Mouse (Mus musculus) bone marrow, adult 2 months (tissue): ENCODE results near the gene Cdc42se1. TPM values are rescaled to one million over a fixed set of nuclear protein-coding genes. Genes with fewer than 3 reads are reported as not detected.

Experiments
- H3K27ac ChIP-seq: fragments of 200-500 bp; 2 replicates; pipeline ENCODE4 v1.5.1; 2012; ENCODE audit warnings: low read depth, mild to moderate bottlenecking, control low read depth, inconsistent platforms, low read length; ENCODE audit not compliant: control insufficient read depth, poor library complexity, insufficient read depth
- H3K4me1 ChIP-seq: fragments of 200-500 bp; 2 replicates; pipeline ENCODE4 v1.6.1; 2011; ENCODE audit warnings: low read length; ENCODE audit not compliant: control insufficient read depth, insufficient read depth
- H3K4me3 ChIP-seq: fragments of 200-500 bp; replicated peaks from 2 replicates; pipeline ENCODE3; 2011; ENCODE audit warnings: mild to moderate bottlenecking, low read depth, low read length, control low read depth; ENCODE audit not compliant: control insufficient read depth
- CTCF ChIP-seq: fragments of 200-500 bp; IDR thresholded peaks from 2 replicates; pipeline ENCODE4 v1.5.1; 2011; ENCODE audit warnings: low read length, control low read depth; ENCODE audit not compliant: control insufficient read depth, insufficient read depth
- POLR2A ChIP-seq: fragments of 200-500 bp; IDR thresholded peaks from 2 replicates; pipeline ENCODE4 v1.6.1; 2011; ENCODE audit warnings: low read depth, mild to moderate bottlenecking, control low read depth, low read length, borderline replicate concordance; ENCODE audit not compliant: control insufficient read depth
- WGBS: fragments of 180-500 bp; shearing (Covaris S2); methylation state at CpG from one replicate; pipeline ENCODE4 v1.1.7; 2018; 5-methylcytosine and 5-hydroxymethylcytosine counted together
- polyA plus RNA-seq: library from polyadenylated mRNA; stranded (reverse); fragments of >200 nt; gene quantifications from 2 replicates; pipeline ENCODE4 v1.2.4, GENCODE M21; 2011; ENCODE audit warnings: low replicate concordance; ENCODE audit not compliant: missing spikeins, insufficient read depth, insufficient read length

Cdc42se1 gene
- polyA plus RNA-seq, 1 experiment: 54.7 TPM

DNA sequence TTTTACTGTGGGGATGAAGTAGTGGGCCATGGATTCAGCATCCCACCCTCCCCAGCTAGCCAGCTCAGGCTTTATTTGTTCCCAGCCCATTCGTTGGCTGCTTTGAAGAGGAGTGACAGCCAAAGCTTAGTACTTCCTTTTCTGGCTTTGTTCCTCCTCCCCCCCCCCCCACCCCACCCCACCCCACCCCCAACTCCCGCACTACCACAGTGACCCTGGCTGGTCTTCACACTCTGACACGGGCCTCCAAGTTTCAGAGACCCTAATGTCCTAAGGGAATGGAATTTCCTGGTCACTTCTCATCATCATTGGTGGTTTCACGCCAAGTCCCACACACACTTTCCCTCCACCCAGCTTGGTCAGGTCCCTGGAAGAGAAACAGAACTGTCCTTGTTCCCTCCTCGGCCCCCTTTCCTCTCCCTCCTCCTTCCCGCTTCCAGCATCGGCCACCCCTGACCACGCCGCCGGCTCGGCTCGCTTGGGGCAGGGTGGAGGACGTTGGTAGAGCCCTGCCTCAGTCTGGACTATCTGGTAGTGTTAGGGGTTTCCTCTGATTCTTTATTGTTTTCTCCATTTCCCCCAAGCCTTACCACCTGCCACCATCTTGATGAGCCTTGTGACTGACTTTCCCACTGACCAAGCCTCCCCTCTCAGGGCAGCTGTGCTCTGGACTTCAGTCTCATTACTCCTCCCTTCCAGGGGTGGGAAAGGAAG is 1.4 kb downstream of the Cdc42se1 start:
- H3K4me3 ChIP-seq: peak overlapping the region; percentile 91
- WGBS: 1% methylated on average over 13 of the region's 13 CpGs
- peaks cover 4% of the 10 kb centered on the region; the same call in 1 of the 2 replicates for H3K4me1 ChIP-seq
- TF ChIP-seq POLR2A (peak; percentile 46; the same call in 1 of the 2 replicates), CTCF (no peak)
- peak overlapping the region; percentile 99 for H3K27ac ChIP-seq

DNA sequence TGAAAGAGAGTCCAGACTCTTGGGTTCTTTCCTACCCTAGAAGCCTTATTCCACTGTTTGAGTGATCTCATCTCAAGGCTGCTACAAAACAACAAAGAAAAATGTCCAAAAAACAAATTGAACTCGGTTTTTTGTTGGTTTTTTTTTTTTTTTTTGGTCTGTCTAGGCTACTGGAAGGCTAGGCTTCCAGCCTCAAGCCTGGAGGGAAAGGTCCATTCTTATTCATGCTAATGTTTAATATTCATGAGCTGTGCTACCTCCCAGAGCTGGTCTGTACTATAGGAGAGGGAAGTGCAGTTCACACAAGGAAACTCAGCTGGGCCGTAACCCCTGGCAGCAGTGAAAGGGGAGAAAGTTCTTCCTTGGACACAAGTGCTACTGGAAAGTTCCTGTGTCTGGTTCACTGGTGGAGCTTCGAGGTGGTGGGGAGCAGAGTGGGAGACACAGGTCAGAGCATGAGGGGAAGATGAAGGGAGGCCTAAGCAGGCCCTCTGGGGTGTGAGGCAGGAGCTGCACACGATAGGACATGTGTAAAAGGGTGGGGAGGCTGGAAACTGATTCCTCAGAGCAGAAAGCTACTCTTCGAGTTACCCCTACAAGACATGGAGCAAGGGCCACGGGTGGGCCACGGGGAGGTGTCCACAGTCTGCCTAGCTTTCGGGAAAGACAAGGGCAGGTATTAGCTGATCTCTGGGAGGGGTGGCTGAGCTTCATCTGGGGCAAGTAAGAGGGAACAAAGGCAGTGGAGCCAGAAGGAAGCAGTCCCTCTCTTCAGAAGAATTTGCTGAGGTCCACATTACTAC is 2.2 kb downstream of the Cdc42se1 start:
- TF ChIP-seq POLR2A: no peak
- TF ChIP-seq CTCF: peak; percentile 7; the same call in 1 of the 2 replicates
- Histone ChIP-seq H3K27ac (peak overlapping the region; percentile 99), H3K4me3 (peak overlapping the region; percentile 91), H3K4me1 (peaks cover 4% of the 10 kb centered on the region; the same call in 1 of the 2 replicates)
- WGBS: 7% methylated on average over 8 of the region's 8 CpGs

DNA sequence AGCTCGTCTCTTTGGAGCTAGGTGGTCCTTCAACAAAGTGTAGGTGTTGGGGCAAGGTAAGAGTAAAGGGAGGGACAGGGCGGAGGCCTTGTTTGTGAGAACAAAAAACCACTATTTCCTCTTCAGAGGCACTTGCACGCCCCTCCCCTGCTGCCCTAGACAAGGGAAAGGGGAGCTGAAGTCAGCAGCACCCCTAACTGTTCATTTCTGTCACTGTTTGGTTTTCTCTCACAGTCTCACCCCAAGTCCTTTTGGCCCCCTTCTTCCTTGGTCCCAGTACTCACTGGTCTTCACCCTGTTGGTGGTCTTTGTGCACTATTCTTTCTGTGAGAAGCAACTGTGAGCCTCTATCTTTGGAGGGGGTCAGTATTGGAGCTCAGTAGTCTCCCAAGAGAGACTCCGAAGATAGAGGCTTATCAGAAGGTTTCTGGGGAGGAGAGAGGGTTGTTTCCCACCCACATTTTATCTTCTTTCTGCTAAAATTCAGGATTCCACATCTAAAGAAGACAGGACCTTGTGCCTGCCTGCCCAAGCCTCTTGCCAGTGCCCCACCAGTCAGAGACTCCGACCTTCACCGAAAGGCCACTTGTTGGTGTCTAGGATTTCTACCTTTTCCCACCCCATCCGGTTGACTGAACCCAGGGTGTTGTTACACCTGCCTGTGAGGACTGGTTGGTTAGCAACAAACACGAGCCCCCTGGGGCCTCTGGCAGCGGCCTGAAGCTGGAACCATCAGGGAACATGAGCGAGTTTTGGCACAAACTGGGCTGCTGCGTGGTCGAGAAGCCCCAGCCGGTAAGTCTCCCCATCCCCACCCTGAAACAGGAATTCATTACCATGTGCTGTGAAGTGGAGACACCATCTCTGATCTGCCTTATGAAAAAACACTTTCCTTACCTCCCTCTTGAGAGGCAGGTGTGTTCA is 3.0 kb downstream of the Cdc42se1 start, which contains the start of gene Mllt11:
Gene Mllt11, minus strand, starts transcription at position 874 of the 924 bp plus-strand sequence.
- no peak for TF ChIP-seq POLR2A
- TF ChIP-seq CTCF: no peak
- 40% methylated on average over 13 of the region's 13 CpGs for WGBS
- peaks cover 4% of the 10 kb centered on the region; the same call in 1 of the 2 replicates for H3K4me1 ChIP-seq
- H3K4me3 ChIP-seq: peak within 1 kb of the TSS; percentile 69
- peak within 1 kb of the TSS; percentile 99 for H3K27ac ChIP-seq

DNA sequence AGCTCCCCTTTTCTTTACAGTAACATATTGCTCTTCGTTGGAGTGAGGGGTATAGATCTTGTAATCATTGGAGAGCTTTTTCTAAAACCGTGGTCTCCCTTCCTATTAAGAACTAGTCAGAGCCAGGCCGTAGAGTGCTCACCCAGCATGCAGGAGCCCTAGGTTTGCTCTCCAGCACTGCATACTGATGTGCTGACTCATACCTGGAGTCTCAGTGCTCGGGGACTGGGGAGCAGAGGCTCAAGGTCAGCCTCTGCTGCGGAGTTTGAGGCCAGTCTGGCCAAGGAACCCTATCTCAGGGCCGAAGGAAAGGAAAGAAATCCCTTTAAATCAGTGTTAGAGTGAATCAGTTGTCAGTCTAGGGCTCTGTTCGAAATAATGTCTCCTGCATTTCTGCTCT is 4.2 kb downstream of the Cdc42se1 start:
- TF ChIP-seq CTCF: no peak
- no peak for TF ChIP-seq POLR2A
- Histone ChIP-seq H3K4me3 (no peak overlapping the region), H3K4me1 (peaks cover 4% of the 10 kb centered on the region; the same call in 1 of the 2 replicates), H3K27ac (no peak overlapping the region)
- 76% methylated on average over 7 of the region's 7 CpGs for WGBS

DNA sequence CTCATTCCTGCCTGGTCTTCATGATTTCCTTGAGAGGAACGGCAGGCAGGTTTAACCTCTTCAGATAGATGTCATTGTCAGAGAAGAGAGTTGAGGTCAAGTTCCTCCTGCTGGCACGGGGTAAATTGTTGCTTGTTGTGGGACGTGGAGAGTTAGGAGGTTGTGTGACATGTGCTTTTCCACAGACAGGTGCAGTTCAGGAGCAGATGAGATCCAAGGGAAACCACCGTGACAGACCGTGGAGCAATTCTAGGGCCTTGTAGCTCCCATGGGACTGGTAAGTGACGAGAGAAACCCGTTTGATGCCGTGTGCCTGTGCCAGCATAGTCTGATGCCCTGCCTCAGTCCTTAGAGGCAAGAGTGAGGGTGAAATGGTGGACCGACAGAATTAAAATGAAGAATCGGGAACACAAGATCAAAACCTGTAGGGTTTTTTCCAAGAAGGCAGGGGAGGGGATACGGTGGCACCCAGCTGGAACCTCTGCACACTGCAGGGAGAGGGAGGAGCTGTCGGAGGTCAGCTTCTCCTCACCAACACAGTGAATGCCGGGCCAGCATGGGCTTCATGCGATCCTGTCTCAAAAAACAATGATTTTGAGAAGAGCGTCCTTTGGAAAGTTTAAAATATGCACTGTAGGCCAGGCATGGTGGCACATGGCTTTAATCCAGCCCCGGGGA is 4.9 kb downstream of the Cdc42se1 start:
- Histone ChIP-seq H3K27ac (no peak overlapping the region), H3K4me3 (no peak overlapping the region), H3K4me1 (peaks cover 4% of the 10 kb centered on the region; the same call in 1 of the 2 replicates)
- WGBS: 83% methylated on average over 16 of the region's 16 CpGs
- TF ChIP-seq POLR2A: no peak
- TF ChIP-seq CTCF: no peak

DNA sequence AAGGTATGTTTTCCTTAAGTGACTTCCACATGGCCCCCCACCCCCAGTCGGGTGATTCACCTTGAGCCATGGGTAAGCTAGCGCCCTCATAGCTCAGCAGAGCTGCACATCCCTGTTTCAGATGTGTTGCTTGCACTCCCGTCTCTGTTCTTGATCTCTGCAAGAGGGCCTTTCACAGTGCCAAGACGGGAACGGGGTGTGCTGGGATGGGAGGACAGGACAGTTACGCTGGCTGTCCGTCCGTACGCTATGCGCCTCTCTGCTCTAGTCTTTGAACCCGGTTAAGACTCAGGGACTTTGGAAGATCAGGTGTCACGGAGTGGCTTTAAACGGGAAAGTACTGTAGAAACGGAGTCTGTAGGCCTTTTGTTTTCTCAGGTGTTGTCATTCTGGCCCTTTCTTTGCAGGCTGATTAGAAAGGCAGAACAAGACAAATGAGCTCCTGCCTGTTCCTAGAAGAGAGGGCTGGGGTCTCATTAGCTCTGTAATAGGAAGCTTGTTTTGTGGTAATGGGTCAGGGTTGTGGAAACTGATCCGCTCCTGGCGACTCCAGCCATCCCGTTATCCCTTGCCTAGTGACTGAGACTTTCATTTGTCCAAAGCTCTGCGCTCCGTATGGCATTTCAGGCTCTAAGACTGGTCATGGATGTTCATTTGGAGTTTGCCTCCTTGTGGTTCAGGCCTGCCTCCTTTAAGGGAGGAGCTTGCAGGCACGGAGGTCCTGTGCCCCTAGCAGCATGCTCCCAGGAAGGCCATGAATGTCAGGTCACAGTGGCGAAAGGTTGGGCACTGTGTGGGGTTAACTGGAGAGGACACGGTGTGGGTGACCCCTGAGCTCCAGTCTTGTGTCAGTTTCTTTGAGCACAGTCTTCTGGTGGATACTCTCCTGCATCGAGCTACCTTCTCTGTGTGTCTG is 7.1 kb downstream of the Cdc42se1 start:
- TF ChIP-seq CTCF (no peak), POLR2A (no peak)
- Histone ChIP-seq H3K4me3 (no peak overlapping the region), H3K4me1 (peaks cover 3% of the 10 kb centered on the region; the same call in 1 of the 2 replicates), H3K27ac (no peak overlapping the region; the same call in 1 of the 2 replicates)
- WGBS: 92% methylated on average over 23 of the region's 23 CpGs
